Mouse (Mus musculus): ENCODE results near the gene Kl. TPM values are rescaled to one million over a fixed set of nuclear protein-coding genes. Genes with fewer than 3 reads are reported as not detected.

The Kl gene
- polyA plus RNA-seq, 1 experiment = 0.18 TPM

DNA sequence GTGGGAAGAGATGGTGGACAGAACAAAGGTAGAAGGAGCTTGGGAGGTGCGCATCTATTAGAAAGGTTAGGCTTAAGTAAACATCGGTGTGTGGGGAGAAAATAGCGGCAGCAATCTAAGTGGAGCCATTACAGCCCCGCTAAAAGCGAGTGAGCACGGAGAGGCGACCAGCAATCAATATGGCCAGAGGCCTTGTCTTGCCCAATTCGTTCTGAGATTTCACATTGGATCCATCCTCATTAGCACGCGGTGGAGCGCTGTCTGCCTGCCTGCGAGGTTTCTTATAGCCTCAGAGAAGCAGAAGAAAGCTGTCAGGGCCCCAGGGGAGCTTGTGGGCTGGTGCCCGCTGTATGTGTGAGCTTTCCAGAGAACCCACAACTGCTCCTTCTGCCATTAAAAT lies 33.8 kb upstream of the Kl start:
- Histone ChIP-seq H3K27ac (ENCODE audit: insufficient read depth, low read depth, low read length) (no peak overlapping the region), H3K4me3 (ENCODE audit: low read depth, low read length) (no peak overlapping the region), H3K27me3 (ENCODE audit: control insufficient read depth, insufficient read depth, low read length) (no peaks in the 10 kb centered on the region), H3K4me1 (ENCODE audit: control insufficient read depth, insufficient read depth, insufficient read length, low read length) (peaks cover 27% of the 10 kb centered on the region; the same call in 1 of the 2 replicates), H3K36me3 (ENCODE audit: control insufficient read depth, insufficient read depth, low read length) (no peaks in the 10 kb centered on the region)
- no peak for TF ChIP-seq POLR2A (IDR thresholded peaks at IDR 0.05; ENCODE audit: low read depth, low read length)
- no peak for TF ChIP-seq CTCF (IDR thresholded peaks at IDR 0.05; ENCODE audit: extremely low read depth, insufficient read length, insufficient replicate concordance, low read depth, low read length)
- 88% methylated on average over 13 of the region's 13 CpGs for WGBS

DNA sequence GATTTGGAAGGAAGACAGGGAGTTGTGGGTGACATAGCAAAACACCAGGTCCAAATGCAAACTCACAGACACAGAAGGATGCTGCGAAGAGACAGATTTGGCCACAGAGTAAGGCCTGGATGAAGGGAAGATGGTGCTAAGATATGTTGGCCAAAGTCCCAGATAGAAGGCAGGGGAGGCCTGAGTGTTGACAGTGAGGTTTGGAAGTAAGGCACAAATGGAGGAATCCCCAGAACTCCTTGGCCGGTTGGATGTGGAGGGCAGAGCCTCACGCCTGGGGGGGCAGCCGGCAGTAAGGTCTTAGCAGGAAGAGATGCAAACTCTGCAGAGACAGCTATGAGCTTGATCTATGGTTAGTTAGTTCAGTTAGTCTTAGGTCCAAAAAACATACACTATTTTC lies 33.1 kb upstream of the Kl start:
- H3K4me1 ChIP-seq (ENCODE audit: control insufficient read depth, insufficient read depth, insufficient read length, low read length) = peaks cover 27% of the 10 kb centered on the region; the same call in 1 of the 2 replicates
- 95% methylated on average over 4 of the region's 4 CpGs for WGBS
- no peak overlapping the region for H3K27ac ChIP-seq (ENCODE audit: insufficient read depth, low read depth, low read length)
- no peaks in the 10 kb centered on the region for H3K36me3 ChIP-seq (ENCODE audit: control insufficient read depth, insufficient read depth, low read length)
- TF ChIP-seq POLR2A (IDR thresholded peaks at IDR 0.05; ENCODE audit: low read depth, low read length) (no peak), CTCF (IDR thresholded peaks at IDR 0.05; ENCODE audit: extremely low read depth, insufficient read length, insufficient replicate concordance, low read depth, low read length) (no peak)
- H3K27me3 ChIP-seq (ENCODE audit: control insufficient read depth, insufficient read depth, low read length) = no peaks in the 10 kb centered on the region
- H3K4me3 ChIP-seq (ENCODE audit: low read depth, low read length) = no peak overlapping the region

DNA sequence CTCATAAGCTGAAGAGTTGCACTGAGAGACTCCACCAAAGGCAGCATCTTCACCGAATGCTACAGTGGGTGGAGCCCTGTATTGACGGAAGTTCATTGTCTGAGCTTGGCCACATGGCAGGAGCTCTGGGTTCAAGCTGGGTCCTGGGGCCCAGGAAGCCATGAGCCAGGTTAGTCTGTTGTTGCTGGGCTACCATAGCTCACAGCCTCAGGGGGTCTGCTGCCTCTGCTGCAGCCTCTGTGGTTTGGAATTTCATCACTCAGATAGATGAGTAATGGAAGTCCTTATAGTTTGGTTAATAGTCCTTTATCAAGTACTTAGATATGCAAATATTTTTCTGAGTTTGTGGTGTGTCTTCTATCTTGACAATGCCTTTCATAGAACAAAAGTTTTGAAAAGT lies 32.4 kb upstream of the Kl start:
- no peaks in the 10 kb centered on the region for H3K36me3 ChIP-seq (ENCODE audit: control insufficient read depth, insufficient read depth, low read length)
- no peaks in the 10 kb centered on the region for H3K27me3 ChIP-seq (ENCODE audit: control insufficient read depth, insufficient read depth, low read length)
- WGBS = 68% methylated on average over 2 of the region's 2 CpGs
- no peak overlapping the region for H3K27ac ChIP-seq (ENCODE audit: insufficient read depth, low read depth, low read length)
- H3K4me3 ChIP-seq (ENCODE audit: low read depth, low read length) = no peak overlapping the region
- TF ChIP-seq CTCF (IDR thresholded peaks at IDR 0.05; ENCODE audit: extremely low read depth, insufficient read length, insufficient replicate concordance, low read depth, low read length) (no peak), POLR2A (IDR thresholded peaks at IDR 0.05; ENCODE audit: low read depth, low read length) (no peak)
- H3K4me1 ChIP-seq (ENCODE audit: control insufficient read depth, insufficient read depth, insufficient read length, low read length) = peaks cover 23% of the 10 kb centered on the region; the same call in 1 of the 2 replicates

DNA sequence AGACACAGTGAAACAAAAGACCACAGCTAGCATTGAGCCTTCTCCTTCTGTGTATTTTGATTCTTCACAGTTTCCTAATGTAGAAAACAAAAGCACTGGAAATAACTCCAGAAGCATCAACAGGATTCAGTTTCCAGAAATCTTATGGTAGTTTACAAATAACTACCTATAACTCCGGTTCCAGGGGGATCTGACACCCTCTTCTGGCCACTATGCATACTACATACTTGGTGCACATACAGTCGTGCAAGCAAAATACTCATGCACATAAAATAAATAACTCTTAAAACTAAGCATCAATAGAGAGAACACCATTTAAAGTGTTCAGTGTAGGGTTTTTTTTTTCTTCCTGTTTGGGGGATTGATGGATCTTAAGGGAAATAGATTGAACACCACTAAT lies 23.0 kb upstream of the Kl start:
- Histone ChIP-seq H3K27ac (ENCODE audit: insufficient read depth, low read depth, low read length) (no peak overlapping the region), H3K4me3 (ENCODE audit: low read depth, low read length) (no peak overlapping the region), H3K4me1 (ENCODE audit: control insufficient read depth, insufficient read depth, insufficient read length, low read length) (peaks cover 3% of the 10 kb centered on the region; the same call in 1 of the 2 replicates), H3K36me3 (ENCODE audit: control insufficient read depth, insufficient read depth, low read length) (no peaks in the 10 kb centered on the region), H3K27me3 (ENCODE audit: control insufficient read depth, insufficient read depth, low read length) (no peaks in the 10 kb centered on the region)
- TF ChIP-seq CTCF (IDR thresholded peaks at IDR 0.05; ENCODE audit: extremely low read depth, insufficient read length, insufficient replicate concordance, low read depth, low read length) = no peak
- no peak for TF ChIP-seq POLR2A (IDR thresholded peaks at IDR 0.05; ENCODE audit: low read depth, low read length)
- 84% methylated on average over 2 of the region's 2 CpGs for WGBS

DNA sequence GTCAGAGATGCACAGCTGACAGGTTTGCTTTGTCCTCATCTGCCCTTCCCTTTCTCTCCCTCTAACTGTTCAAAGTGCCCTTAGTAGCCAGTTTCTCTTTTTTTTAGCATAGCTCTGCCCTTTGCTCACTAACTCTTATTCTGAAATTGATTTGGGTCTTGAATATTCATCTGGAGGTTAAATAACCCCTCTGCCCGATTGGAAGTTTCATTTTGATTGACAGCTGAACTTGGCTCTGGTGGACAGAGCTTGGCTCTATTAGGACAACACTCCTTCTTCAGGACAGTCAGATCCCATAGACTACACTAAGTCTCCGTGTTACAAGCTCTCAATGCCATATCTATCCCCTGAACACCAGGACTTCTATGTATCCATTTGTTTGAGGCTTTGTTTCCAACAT lies 19.8 kb upstream of the Kl start:
- H3K36me3 ChIP-seq (ENCODE audit: control insufficient read depth, insufficient read depth, low read length) = no peaks in the 10 kb centered on the region
- H3K27me3 ChIP-seq (ENCODE audit: control insufficient read depth, insufficient read depth, low read length) = no peaks in the 10 kb centered on the region
- 43% methylated on average over 2 of the region's 2 CpGs for WGBS
- TF ChIP-seq POLR2A (IDR thresholded peaks at IDR 0.05; ENCODE audit: low read depth, low read length) = no peak
- TF ChIP-seq CTCF (IDR thresholded peaks at IDR 0.05; ENCODE audit: extremely low read depth, insufficient read length, insufficient replicate concordance, low read depth, low read length) = no peak
- no peak overlapping the region for H3K4me3 ChIP-seq (ENCODE audit: low read depth, low read length)
- H3K27ac ChIP-seq (ENCODE audit: insufficient read depth, low read depth, low read length) = no peak overlapping the region
- peaks cover 5% of the 10 kb centered on the region; the same call in 1 of the 2 replicates for H3K4me1 ChIP-seq (ENCODE audit: control insufficient read depth, insufficient read depth, insufficient read length, low read length)

DNA sequence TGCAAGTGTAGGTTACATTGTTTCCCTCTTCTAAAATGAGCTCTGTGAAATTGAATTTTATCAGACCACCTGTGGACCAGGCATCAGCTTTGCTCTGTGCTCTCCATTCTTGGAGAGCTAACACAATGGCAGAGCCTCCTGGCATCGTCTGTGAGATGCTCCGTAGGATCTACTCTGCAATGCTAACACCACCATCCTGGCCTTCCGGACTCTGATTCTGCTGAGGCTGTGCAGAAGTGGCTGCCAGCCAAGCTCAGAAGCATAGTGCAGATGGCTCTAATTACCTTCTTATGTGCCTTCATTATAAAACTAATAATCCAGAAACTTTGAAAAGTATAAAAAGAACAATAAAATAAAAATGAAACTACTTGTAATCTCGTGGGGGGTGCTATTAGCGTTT lies 16.2 kb upstream of the Kl start:
- no peak overlapping the region for H3K27ac ChIP-seq (ENCODE audit: insufficient read depth, low read depth, low read length)
- H3K27me3 ChIP-seq (ENCODE audit: control insufficient read depth, insufficient read depth, low read length) = no peaks in the 10 kb centered on the region
- H3K4me1 ChIP-seq (ENCODE audit: control insufficient read depth, insufficient read depth, insufficient read length, low read length) = 0 out of 2 replicates have a peak, but pooled peaks cover 4% of the 10 kb centered on the region
- TF ChIP-seq CTCF (IDR thresholded peaks at IDR 0.05; ENCODE audit: extremely low read depth, insufficient read length, insufficient replicate concordance, low read depth, low read length) (no peak), POLR2A (IDR thresholded peaks at IDR 0.05; ENCODE audit: low read depth, low read length) (no peak)
- no peak overlapping the region for H3K4me3 ChIP-seq (ENCODE audit: low read depth, low read length)
- H3K36me3 ChIP-seq (ENCODE audit: control insufficient read depth, insufficient read depth, low read length) = no peaks in the 10 kb centered on the region
- 8% methylated on average over 5 of the region's 5 CpGs for WGBS

DNA sequence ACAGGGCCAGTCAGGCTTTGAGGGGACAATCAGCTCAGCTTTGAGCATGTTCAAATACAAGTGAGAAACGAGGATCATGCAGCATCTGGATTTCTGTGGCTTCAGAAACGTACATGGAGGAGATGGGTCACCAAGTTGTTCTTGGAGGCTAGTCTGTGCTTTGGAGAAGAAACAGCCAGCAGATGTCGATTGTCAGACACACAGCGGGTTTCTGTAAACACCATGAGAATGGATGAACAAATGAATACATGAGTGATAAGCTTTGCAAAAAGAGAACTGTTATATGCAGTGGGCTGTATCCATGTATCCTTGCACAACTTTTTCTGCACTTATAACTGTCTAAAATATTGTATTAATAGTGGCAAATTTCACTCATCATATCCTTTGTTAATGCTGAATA lies 15.6 kb upstream of the Kl start:
- no peaks in the 10 kb centered on the region for H3K27me3 ChIP-seq (ENCODE audit: control insufficient read depth, insufficient read depth, low read length)
- no peak overlapping the region for H3K4me3 ChIP-seq (ENCODE audit: low read depth, low read length)
- H3K4me1 ChIP-seq (ENCODE audit: control insufficient read depth, insufficient read depth, insufficient read length, low read length) = 0 out of 2 replicates have a peak, but pooled peaks cover 4% of the 10 kb centered on the region
- H3K36me3 ChIP-seq (ENCODE audit: control insufficient read depth, insufficient read depth, low read length) = no peaks in the 10 kb centered on the region
- H3K27ac ChIP-seq (ENCODE audit: insufficient read depth, low read depth, low read length) = no peak overlapping the region
- TF ChIP-seq CTCF (IDR thresholded peaks at IDR 0.05; ENCODE audit: extremely low read depth, insufficient read length, insufficient replicate concordance, low read depth, low read length) (no peak), POLR2A (IDR thresholded peaks at IDR 0.05; ENCODE audit: low read depth, low read length) (no peak)
- 66% methylated on average over 4 of the region's 4 CpGs for WGBS

All from small intestine, adult 2 months (tissue).